Mouse (Mus musculus) WW6 (cell line): Measurements from ENCODE around the gene Ldlrad3.

ENCODE experiments used
- DNase-seq: peaks from one replicate; pipeline ENCODE4 v3.0.0-alpha.2; 2013; ENCODE audit warnings: low read depth, low spot score

Ldlrad3 gene

DNA sequence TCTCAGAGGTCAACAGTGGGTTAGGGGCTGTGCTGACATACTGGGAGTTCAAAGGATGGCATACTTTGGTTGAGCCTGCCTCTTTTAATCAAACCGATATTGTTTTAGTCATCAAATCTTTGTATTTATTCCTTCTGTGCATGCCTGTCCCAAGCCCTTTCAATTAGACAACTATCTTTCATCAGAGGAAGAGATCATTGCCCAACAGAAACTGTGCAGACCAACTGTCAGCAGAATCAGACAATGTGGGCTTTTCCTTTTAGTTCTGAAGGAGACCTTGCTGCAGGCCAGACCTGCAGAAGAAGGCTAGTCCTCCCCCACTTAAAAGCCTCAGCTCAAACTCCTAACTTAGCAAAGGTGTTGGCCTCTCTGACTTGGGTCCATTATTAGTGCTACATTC is 41.9 kb downstream of the Ldlrad3 start:
- no peak for DNase-seq

DNA sequence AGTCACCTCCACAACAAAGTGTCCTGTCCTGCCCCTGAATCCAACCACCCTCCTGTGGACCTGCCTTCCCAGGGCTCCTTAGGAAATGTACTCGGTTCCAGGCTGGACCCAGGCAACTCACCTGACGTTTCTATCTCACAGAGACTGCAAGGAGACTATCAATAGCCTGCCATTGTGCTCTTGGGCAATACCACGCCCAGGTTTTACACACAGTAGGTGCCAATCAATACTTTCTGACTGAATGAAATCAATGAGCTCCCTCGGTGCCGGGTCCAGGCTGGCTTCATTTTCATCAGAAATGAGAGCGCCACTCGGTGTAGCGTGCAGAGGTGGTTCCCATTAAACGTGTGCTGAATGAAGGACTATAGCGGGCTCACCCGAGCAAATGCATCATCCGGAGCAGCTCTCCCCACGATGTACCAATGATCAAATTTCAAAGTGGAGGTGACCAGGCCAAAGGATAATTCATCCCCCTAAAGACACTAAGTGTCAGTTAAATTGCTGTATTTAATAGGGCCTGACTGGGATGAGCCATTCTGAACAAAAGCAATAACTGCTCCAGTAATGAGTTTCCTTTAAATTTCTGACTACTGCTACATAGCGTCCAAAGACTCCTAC is 43.4 kb downstream of the Ldlrad3 start:
- DNase-seq: no peak

DNA sequence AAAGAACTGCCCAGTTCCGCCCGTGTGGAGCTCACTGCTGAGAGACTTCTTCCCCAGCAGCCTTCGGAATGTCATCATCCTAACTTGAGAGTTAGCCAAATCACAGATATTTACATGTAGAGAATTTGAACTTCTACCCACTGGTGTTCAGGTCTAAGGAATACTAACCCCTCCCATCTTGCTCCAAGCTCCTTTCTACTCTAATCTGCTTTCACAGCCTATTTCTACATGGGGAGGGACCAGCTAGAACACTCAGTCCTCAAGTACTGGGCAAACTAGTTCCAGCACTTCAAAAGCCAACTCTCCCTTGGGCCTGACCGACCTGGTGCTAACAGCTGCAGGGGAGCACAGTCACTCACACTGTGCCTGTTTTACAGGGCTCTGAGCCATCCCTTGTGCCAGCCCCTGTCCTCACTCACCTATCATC is 44.0 kb downstream of the Ldlrad3 start:
- no peak for DNase-seq

DNA sequence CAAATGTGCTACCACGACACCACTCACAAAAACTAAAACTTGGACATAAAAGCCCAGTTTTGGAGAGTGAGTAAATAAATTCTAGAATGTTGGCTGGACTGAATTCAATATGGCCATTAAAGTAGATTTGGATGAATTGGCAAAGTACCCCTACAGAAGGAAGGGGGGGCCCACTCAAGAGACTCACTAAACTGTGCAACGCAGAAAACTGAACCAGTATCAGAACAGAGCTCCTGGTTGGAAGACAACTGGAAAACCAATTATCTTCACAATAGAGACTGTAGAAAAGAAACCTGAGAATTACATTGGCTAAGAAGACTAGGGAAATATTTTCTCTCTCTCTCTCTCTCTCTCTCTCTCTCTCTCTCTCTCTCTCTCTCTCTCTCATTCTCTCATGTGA is 45.0 kb downstream of the Ldlrad3 start:
- DNase-seq: no peak

DNA sequence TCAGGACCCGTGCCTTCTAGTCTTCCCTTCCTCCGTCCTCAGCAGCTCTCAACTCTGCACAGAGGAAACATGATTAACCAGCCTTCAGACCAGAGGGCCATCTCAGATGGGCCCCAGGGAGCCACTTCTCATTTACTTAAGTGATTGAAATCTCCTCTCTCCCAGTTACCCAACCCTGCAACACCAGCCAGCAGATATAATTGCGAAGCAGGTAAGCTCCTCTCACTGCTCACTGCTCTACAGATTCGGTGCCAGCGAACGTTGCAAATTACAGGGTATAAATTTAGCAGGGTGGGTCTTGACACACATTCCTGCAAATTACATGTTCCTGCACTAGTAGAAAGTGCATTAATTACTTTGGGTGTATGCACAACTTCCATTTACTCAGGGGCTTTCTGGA is 48.3 kb downstream of the Ldlrad3 start:
- no peak for DNase-seq

DNA sequence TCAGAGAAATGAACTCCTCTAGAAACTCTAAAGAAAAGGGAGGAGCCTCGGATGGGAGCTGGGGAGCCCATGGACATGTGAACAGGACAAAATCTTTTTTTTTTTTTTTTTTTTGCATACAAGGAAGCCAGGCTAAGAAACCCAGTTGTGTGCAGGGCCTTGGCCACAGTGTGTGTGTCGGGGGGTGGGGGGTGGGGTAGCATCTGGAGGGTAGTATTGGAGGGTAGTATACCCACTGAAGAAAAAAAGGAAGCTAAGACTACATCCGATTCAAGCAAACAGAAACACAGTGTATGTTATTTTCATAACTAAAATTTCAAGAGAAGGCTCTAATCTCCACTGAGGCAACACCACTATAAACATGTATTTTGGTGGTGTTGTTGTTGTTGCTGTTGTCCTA is 50.0 kb downstream of the Ldlrad3 start:
- no peak for DNase-seq

DNA sequence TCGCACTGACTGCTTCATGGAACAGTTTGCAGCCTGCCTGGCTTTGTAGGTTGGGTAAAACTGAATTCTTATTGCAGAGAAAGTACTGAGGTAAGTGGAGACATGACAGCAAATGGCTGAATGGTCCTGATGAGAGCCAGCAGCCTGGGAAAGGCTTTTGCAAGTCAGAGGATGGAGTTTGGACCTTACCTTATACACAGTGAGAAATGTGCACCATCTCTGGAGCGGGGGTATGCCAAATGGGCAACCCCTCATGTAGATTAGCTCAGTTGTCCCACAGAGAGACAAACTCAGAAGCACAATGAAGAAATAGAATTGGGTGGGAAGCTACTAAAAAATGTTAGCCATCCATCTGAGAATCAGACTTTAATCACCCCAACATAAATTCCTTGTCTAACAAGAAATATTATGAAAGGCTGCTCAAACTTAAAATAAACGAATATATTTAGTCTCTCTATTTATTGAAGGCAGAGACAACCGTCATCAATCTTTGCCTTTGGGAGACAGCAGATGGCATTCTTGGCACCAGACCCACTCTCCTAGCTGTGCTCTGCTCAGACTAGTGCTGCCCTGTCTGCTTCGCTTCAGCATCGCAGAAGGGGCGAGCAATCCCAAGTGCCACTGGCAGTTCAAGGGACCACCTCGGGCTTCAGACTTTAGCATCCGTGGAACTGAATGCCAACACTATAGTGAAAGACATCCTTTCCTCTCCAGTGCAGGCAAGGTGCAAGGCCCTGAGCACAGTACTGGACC is 51.5 kb downstream of the Ldlrad3 start:
- no peak for DNase-seq

DNA sequence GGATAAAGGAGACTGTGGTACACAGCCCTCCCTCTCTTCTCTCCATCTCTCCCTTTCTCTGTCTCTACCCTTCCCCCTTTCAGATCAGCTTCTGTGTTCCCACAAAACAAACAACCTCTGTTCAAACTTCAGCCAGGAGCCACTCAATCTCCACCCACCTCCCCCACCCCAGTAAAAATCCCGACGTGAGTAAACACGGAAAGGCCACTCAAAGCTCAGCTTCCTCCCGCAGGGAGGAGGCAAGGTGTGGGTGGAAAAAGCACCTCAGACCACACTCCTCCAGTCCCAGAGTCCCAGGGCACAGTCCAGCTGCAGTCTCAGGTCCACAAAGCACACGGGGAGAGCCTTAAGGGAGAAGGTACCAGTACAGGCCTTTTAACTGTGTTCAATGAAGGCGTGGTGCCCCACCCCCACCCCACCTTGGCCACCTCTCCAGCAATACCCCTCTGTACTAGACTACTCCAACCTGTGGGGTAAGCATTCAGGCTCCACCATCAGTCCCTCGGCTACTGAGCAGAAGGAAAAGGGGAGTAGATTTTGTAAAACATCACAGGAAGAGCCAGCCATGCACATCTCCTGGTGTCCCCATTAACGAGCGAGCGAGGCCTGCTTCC is 53.1 kb downstream of the Ldlrad3 start:
- no peak for DNase-seq

DNA sequence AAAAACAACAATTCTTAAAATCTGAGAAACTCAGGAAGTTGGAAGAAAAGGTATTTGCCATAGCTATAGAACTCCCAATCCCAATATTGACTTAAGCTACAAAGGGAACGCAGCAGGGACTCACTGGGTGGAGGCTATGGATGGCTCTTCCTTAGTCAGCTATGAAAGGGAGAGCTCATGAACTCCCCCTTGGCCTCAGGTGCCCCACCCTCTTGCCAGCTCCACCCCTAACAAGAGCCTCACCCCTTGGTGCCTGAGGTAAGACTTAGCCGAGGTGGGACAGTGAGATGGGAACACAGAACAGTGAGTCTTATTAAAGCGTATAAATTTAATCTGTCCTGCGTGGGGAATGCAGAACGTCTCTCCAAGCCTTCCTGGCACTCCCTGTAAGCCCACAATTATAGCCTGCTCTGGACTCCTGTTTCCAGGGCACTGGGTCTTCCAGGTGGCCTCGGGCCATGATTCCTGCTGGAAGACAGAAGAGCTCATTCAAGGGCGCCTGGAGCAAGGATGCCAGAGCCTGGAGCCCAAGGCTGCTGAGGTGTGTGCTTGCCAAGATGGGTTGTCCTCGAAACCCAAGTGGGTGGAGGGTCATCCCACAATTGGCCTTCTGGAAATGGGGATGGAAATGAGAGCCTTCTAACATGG is 55.9 kb downstream of the Ldlrad3 start:
- no peak for DNase-seq

DNA sequence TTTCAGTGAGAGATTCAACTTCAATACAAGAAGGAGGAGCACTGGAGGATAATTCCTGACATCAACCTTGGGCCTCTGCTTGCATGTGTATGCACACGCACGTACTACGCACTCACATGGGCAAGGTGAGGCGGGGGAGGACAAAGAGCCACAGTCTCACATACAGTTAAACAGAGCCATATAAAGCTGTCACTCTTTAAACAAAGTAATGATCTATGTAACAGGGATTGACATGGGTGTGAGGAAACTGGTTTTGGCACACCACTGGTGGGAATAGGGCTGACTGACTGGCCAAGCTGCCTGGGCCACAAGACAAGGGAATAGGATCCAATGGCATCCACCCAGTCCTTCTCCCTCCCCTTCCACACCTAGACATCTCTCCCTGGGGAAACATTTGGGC is 57.0 kb downstream of the Ldlrad3 start:
- DNase-seq: no peak

DNA sequence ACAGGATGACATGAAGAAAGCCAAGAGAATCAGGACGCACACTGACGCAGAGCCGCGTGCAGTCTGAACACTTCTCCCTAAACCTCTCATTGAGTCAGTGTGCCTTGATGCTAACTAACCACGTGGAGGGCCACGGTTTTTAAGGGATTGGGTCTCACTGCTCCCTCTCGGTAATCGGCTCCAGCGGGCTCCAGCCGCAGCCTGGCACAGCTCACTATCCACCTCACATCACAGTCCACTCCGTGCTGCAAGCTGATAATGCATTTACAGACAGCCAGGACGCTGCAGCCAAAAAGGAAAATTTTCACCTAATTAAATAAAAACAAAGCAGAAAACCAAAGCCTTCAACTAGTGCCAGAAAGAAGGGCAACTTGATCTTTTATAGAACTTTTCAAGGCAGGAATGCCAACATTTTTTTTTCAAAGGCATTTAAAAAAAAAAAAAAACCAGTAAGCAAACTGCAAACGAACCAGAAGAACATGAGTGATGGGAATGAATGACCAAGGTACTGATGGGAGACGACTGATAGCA is 57.6 kb downstream of the Ldlrad3 start:
- DNase-seq: no peak

DNA sequence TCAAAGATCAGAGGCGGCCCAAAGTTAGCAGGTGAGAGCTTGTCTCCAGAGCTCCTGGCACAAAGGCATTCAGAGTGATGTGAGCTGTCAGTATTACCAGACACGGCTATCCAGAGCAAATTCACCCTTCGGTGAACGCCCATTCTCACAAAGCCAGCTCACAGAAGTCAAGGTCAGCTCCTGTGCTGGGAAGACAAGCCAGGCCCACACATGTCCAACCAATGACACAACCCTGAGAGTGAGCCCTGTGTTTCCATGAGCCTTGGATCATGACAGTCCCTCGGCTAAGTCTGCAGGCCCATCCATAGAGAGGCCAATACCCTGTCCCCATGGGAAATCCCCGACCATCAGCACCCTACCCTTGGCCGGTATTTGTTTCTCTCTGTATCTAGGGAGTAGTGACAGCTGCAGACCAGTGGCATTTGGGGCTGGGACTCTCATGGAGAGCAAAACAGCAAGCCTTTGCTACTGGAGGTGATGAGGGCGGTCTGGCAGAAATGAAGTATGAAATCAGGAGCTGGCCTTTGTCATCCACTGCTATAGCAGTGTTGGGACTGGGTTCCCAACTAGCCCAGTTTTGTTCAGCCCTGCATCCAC is 58.3 kb downstream of the Ldlrad3 start:
- DNase-seq: no peak

DNA sequence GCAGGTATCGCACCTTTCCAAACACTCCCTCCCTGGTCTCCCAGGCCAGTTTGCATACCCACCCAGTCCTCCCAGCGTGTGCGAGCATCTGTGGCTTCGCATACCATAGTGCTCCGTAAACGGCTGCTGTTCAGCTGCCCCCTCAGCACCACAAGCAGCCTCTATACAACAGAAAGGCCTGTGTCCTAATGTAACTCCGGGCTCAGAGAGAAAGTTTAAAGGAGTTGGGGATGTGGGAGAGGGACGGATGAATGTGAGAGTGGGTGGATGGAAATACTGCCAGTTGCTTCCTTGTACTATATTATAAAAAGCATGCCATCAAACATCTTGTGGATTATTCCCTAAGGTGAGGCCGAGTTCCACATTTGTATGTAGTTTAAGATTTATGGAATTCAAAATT is 59.0 kb downstream of the Ldlrad3 start:
- no peak for DNase-seq

DNA sequence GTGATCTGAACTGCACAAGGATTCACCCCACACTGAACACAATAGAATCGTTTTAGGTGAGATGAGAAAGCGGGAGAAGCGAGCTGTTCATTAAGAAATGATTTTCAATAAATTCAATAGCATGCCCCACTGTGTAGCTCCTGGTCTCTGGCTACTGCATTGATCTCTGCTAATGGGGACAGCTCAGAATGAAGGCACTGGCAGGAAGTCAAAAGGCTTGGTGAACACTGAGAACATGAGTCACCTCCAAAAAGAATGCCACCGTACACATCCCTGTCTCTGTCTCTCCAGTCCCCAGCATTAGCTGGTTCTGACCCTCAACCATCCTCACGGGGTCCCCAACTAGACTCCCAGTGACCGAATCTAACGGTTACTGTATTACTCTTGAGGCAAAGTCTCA is 60.1 kb downstream of the Ldlrad3 start:
- no peak for DNase-seq

DNA sequence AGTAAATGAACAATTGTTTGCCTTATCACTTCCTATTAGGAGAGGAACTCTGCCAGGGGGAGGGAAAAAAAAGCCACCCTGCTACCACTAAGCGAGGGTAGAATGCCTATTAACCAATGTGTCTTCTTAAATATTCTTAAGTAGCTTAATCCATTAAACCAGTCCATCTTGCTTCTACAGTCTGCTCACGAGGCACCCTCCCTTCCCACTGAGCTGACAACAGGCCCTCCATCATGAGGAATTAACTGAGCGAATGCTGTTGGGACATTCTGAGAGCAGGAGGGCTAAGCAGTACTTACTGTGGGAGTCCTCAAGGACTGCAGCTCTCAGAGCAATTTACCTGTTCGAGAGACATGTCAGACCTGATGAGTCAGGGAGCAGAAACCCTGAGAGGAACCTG is 61.1 kb downstream of the Ldlrad3 start:
- DNase-seq: no peak

DNA sequence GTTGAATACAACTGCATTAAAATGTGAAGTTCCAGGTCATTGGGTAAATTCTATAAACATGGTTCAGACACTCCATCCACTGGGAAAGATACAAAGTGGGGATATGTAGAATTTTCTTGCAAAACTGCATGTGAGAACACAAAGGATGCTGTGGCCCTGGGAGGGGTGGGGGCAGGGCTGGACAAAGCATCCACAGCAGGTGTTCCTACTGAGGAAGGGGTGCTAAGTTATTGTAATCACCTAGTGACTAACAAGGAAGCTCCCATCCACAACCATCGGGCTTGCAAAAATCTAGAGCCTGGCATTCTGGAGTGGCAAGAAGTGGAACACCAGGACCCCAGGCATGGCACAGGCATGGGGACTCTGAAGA is 64.1 kb downstream of the Ldlrad3 start:
- DNase-seq: no peak

DNA sequence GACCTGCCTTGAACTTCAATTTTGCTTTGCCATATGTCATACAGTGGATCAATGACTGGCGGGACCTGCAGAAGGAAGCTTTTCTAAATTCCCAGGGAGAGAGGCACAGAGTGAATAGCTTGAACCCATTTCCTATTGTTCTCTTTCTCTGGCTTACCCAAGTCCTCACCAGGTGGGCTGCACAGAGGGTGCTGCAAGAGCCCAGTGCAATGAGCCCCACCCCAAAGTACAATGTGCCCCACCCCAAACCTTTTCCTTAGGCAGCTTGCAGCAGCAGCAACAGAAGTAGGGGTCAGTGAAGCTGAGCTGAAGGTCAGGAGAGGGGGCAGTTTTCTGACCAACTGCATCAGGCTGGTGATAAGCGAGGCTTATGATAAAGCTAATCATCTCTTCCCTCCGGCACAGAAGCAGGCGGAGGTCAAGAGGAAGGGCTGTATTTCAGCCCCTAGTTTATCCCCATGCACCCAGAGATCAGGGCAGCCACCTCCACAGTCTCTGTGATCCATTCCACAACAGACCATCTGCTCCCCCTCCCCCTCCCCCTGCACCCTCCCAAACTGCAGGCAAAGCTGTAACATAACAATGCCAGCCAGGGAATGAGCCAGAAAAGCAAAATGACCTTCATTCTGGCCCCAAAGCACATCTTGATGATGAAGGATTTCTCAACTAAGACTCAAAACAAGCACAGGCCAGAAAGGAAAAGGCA is 64.6 kb downstream of the Ldlrad3 start:
- DNase-seq: no peak

DNA sequence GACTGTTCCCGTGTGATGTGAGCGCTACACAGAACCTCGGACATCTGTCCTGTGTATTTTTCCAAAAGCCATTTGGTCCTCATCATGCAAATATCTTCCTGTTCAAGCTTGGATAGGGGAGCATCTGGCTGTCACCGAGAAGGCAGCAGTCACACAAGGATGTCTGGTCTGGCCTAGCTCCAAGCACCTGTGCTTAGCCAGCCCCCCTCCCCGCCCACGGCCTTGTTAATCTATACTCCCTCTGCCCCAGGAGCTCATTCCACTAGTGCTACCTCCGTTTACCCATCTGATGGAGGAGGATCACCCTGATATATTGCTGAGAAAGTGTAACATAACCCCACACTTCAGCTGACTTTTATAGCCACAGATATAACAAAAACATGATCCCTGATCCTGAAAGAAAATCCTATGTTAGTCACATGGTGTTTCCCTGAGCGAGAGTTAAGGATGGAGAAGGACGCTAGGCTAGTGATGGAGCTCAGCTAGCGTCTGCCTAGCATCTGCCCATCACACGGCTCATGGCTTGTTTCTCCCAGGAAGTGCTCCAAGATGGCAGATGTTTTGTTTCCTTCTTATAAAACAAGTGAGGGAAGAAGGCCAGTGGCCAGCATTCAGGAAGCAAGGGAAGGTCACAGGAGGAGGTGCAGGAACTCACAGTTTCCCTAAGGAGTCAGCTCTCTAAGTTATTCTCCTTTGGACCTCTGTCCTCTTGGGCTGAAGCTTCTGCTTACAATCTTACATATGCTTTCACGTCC is 66.3 kb downstream of the Ldlrad3 start:
- no peak for DNase-seq

DNA sequence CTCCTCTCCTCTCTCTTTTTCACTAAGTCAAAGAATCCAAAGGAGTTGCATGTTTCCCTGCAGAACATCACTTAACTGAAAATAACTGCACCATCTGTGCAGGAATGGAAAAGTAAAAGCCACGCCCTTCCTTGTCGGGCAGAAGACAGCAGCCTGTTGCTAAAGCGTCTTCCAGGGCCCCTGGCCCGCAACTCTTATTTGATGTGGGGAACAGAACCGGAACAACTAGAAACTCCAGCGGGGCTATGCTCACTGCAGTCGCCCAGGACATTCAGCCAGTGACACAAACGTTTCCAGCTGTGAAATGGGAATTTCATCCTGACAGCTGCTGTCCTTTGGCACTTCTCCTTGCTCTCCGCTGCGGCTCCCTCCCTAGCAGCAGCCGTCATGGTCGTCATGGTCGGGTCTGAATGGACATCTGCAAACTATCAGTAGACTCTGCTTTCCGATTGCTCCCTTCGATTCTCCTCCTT is 67.2 kb downstream of the Ldlrad3 start:
- DNase-seq: no peak

DNA sequence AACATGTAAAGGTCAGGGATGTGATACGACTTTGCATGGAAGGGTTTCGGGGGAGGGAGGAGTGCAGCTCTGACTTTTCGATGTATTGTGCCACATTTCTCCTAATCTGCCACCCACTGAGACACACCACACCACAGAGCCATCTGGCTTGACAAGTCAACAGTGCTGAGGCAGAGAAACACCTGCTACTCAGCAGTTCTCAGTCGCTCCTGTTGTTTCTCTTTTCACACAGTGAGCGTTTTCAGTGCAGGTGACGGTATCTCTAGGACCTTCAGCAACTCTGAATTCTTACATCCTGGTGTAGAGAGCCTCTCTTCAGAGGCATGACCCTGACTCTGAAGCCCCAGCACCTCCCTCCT is 68.8 kb downstream of the Ldlrad3 start:
- no peak for DNase-seq
